Mouse (Mus musculus) C2C12 (cell line): ENCODE measurements around the gene Lmna. TPM values are rescaled to one million over a fixed set of nuclear protein-coding genes. Genes with fewer than 3 reads are reported as not detected.

Experiments
- H3K27me3 ChIP-seq: one replicate; pipeline ENCODE4 v1.6.1; 2011; ENCODE audit not compliant: control insufficient read depth, insufficient read depth, insufficient read length
- H3K36me3 ChIP-seq: one replicate; pipeline ENCODE4 v1.6.1; 2011; ENCODE audit not compliant: control insufficient read depth, insufficient read depth
- H3K4me3 ChIP-seq: one replicate; pipeline ENCODE4 v1.5.1; 2011; ENCODE audit warnings: mild to moderate bottlenecking, control low read depth; ENCODE audit not compliant: poor library complexity, insufficient read depth, severe bottlenecking
- H3K79me2 ChIP-seq: one replicate; pipeline ENCODE4 v1.6.1; 2011; ENCODE audit not compliant: control insufficient read depth, insufficient read depth
- H3K79me3 ChIP-seq: one replicate; pipeline ENCODE4 v1.6.1; 2011; ENCODE audit warnings: low read depth, control low read depth
- H3ac ChIP-seq: one replicate; pipeline ENCODE3; 2011; ENCODE audit warnings: low read depth; ENCODE audit not compliant: control insufficient read depth, insufficient read length
- CEBPB ChIP-seq: IDR thresholded peaks from one replicate; pipeline ENCODE4 v1.6.1; 2011; ENCODE audit warnings: low read depth, mild to moderate bottlenecking, control low read depth, moderate library complexity
- CTCF ChIP-seq: IDR thresholded peaks from one replicate; pipeline ENCODE4 v1.5.1; 2011; ENCODE audit not compliant: control insufficient read depth, insufficient read depth, insufficient read length
- FOSL1 ChIP-seq: IDR thresholded peaks from one replicate; pipeline ENCODE4 v1.8.0; 2011; ENCODE audit warnings: mild to moderate bottlenecking, low read length; ENCODE audit not compliant: poor library complexity, insufficient read depth, severe bottlenecking
- MAX ChIP-seq: IDR thresholded peaks from one replicate; pipeline ENCODE4 v1.6.1; 2011; ENCODE audit warnings: mild to moderate bottlenecking, control low read depth
- MYOD1 ChIP-seq: IDR thresholded peaks from one replicate; pipeline ENCODE4 v1.6.1; 2011; ENCODE audit warnings: low read depth; ENCODE audit not compliant: control insufficient read depth, insufficient read length
- MYOG ChIP-seq: IDR thresholded peaks from one replicate; pipeline ENCODE4 v1.6.1; 2011; ENCODE audit not compliant: control insufficient read depth, insufficient read length; ENCODE audit errors: extremely low read depth
- USF1 ChIP-seq: IDR thresholded peaks from one replicate; pipeline ENCODE4 v1.6.1; 2011; ENCODE audit warnings: low read depth, mild to moderate bottlenecking, control low read depth, moderate library complexity
- microRNA-seq: library from miRNA; unstranded; fragments of <30 nt; microRNA quantifications from one replicate; pipeline ENCODE4, GENCODE M21; 2019; ENCODE audit warnings: borderline microRNAs expressed
- polyA plus RNA-seq: library from polyadenylated mRNA; unstranded; fragments of >200 nt; fragmentation: generic; extraction: Trizol; gene quantifications from one replicate; pipeline ENCODE4 v1.2.1, GENCODE M21; 2012; ENCODE audit warnings: missing spikeins

Gene Lmna
- polyA plus RNA-seq, 1 experiment, result 1,441 TPM

GRCm38 (mm10) chr3:88436395-88437201 is 73.2 kb downstream of the Lmna start:
- Histone ChIP-seq H3K79me3 (no peaks in the 10 kb centered on the region), H3K4me3 (no peak overlapping the region), H3K79me2 (no peaks in the 10 kb centered on the region), H3ac (peak overlapping the region; percentile 59), H3K27me3 (no peaks in the 10 kb centered on the region), H3K36me3 (no peaks in the 10 kb centered on the region)
- TF ChIP-seq FOSL1 (no peak), CTCF (peak; percentile 73)

- no peak overlapping the region for H3ac ChIP-seq
- H3K4me3 ChIP-seq, result no peak overlapping the region
- H3K79me3 ChIP-seq, result no peaks in the 10 kb centered on the region
- TF ChIP-seq FOSL1 (no peak), MYOD1 (no peak), USF1 (no peak), MAX (no peak), CEBPB (no peak), CTCF (no peak), MYOG (no peak)
- no peaks in the 10 kb centered on the region for H3K79me2 ChIP-seq
- H3K36me3 ChIP-seq, result no peaks in the 10 kb centered on the region
- H3K27me3 ChIP-seq, result no peaks in the 10 kb centered on the region
These were observed 74.2 kb downstream of the Lmna start for GRCm38 (mm10) chr3:88435515-88435914.

Small RNA genes lying within 50 kb of the gene (microRNA-seq; reads per million reads assigned to microRNA genes)
- gene Mir1905 (not detected), gene Mir7011 (not detected)

Other genes starting within 250 kb of the Lmna start
- not detected for gene Gm38392, start 222.7 kb downstream of the Lmna start, polyA plus RNA-seq
- gene Tsacc, start 213.0 kb downstream of the Lmna start, polyA plus RNA-seq, result 2.3 TPM
- gene Cct3, start 212.8 kb downstream of the Lmna start, polyA plus RNA-seq, result 628 TPM
- gene Glmp, start 184.9 kb downstream of the Lmna start, polyA plus RNA-seq, result 173 TPM
- gene Tmem79, start 173.8 kb downstream of the Lmna start, polyA plus RNA-seq, result 2.1 TPM
- gene Smg5, start 173.7 kb downstream of the Lmna start, polyA plus RNA-seq, result 84.5 TPM
- gene Paqr6, start 145.4 kb downstream of the Lmna start, polyA plus RNA-seq, result 0.02 TPM
- gene Bglap3, start 137.2 kb downstream of the Lmna start, polyA plus RNA-seq, result 0.51 TPM
- 4.6 TPM for gene Bglap2, start 131.3 kb downstream of the Lmna start, polyA plus RNA-seq
- gene Bglap, start 125.5 kb downstream of the Lmna start, polyA plus RNA-seq, result 1.6 TPM
- gene Pmf1, start 99.6 kb downstream of the Lmna start, polyA plus RNA-seq, result 117 TPM
- 18.5 TPM for gene Slc25a44, start 84.8 kb downstream of the Lmna start, polyA plus RNA-seq
- gene Sema4a, start 48.8 kb downstream of the Lmna start, polyA plus RNA-seq, result 0.69 TPM
- 14.9 TPM for gene Mex3a, start 22.4 kb upstream of the Lmna start, polyA plus RNA-seq
- gene Rab25, start 38.3 kb upstream of the Lmna start, polyA plus RNA-seq, result 0.07 TPM
- gene Lamtor2, start 43.1 kb upstream of the Lmna start, polyA plus RNA-seq, result 136 TPM
- gene Ubqln4, start 43.8 kb upstream of the Lmna start, polyA plus RNA-seq, result 55.9 TPM
- gene Ssr2, start 65.9 kb upstream of the Lmna start, polyA plus RNA-seq, result 351 TPM
- 88.3 TPM for gene Arhgef2, start 96.0 kb upstream of the Lmna start, polyA plus RNA-seq
- gene Rxfp4, start 143.2 kb upstream of the Lmna start, polyA plus RNA-seq, result 0.05 TPM
- gene Khdc4, start 175.8 kb upstream of the Lmna start, polyA plus RNA-seq, result 14.4 TPM
- gene Rit1, start 206.9 kb upstream of the Lmna start, polyA plus RNA-seq, result 42.5 TPM